Mouse (Mus musculus) spleen, adult 2 months (tissue): ENCODE measurements around the gene Acvr2a. TPM values are rescaled to one million over a fixed set of nuclear protein-coding genes. Genes with fewer than 3 reads are reported as not detected.

Source experiments
- DNase-seq, 2 experiments: peaks; one replicate each; pipeline versions ENCODE4 v3.0.0 to v3.0.0-alpha.2; 2012 to 2021; ENCODE audit warnings: low spot score in 2 of 2, low read depth in 1 of 2
- H3K27ac ChIP-seq: fragments of 200-500 bp; 2 replicates; pipeline ENCODE4 v1.5.1; 2012; ENCODE audit warnings: low read length, inconsistent platforms; ENCODE audit not compliant: insufficient read depth
- H3K27me3 ChIP-seq: fragments of 200-500 bp; 2 replicates; pipeline ENCODE4 v1.6.1; 2012; ENCODE audit warnings: mild to moderate bottlenecking, moderate library complexity, low read length, inconsistent platforms; ENCODE audit not compliant: control insufficient read depth, insufficient read depth
- H3K36me3 ChIP-seq: fragments of 200-500 bp; 2 replicates; pipeline ENCODE4 v1.6.1; 2012; ENCODE audit warnings: mild to moderate bottlenecking, low read length, inconsistent platforms; ENCODE audit not compliant: control insufficient read depth, insufficient read depth
- H3K4me1 ChIP-seq: fragments of 200-500 bp; 2 replicates; pipeline ENCODE4 v1.6.1; 2011; ENCODE audit warnings: inconsistent platforms; ENCODE audit not compliant: control insufficient read depth, insufficient read depth, insufficient read length
- H3K4me3 ChIP-seq: fragments of 200-500 bp; 2 replicates; pipeline ENCODE4 v1.5.1; 2011; ENCODE audit warnings: mild to moderate bottlenecking, inconsistent platforms; ENCODE audit not compliant: insufficient read depth, insufficient read length; ENCODE audit errors: extremely low read depth
- CTCF ChIP-seq: fragments of 200-500 bp; IDR thresholded peaks from 2 replicates; pipeline ENCODE4 v1.5.1; 2011; ENCODE audit warnings: mild to moderate bottlenecking, inconsistent platforms; ENCODE audit not compliant: insufficient read depth, insufficient read length, insufficient replicate concordance; ENCODE audit errors: extremely low read depth
- POLR2A ChIP-seq: fragments of 200-500 bp; IDR thresholded peaks from 2 replicates; pipeline ENCODE4 v1.6.1; 2011; ENCODE audit warnings: low read depth, low read length, inconsistent platforms
- WGBS: fragments of 180-500 bp; shearing (Covaris S2); methylation state at CpG from one replicate; pipeline ENCODE4 v1.1.7; 2018; 5-methylcytosine and 5-hydroxymethylcytosine counted together
- polyA plus RNA-seq: library from polyadenylated mRNA; depleted of rRNA; stranded (reverse); fragments of >200 nt; gene quantifications from 2 replicates; pipeline ENCODE4 v1.2.3, GENCODE M21; 2012; rRNA removed

Gene Acvr2a
- polyA plus RNA-seq, 1 experiment, result 0.75 TPM

GRCm38 (mm10) chr2:48948841-48949584 is 135.1 kb downstream of the Acvr2a start, which contains the start of gene Mbd5:
TSS of gene Mbd5 (plus strand) at chr2:48949508.
- Histone ChIP-seq H3K27me3 (no peaks in the 10 kb centered on the region), H3K27ac (peak within 1 kb of the TSS; percentile 85), H3K4me1 (no peaks in the 10 kb centered on the region), H3K36me3 (no peaks in the 10 kb centered on the region), H3K4me3 (peak within 1 kb of the TSS; percentile 95)
- under 1% methylated on average over 36 of the region's 49 CpGs for WGBS
- peak; percentile 96 to 99 for DNase-seq
- peak; percentile 78 for TF ChIP-seq POLR2A
- no peak for TF ChIP-seq CTCF

DNA sequence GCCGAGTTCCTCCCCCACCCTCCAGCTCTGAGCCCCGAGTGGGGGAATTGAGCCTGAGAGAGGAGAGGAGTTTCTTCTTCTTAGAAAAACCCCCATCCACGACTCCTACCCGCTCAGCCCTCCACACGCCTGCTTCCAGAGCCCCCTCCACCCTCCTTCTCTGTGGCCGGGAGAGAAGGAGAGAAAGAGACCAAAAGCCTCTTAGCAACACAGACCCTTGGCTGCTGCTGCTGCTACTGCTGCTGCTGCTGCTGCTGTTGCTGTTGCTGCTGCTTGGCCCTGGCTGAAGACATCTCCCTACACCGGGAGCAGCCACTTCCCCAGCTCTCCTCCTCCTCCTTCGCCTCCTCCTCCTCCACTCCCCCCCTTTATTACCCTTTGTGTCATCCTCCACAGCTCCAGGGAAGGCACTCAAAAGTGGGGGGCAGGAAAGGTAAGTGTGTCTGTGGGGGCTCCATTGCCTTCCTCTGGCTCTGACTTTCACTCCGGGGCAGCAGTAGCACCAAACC is 135.9 kb downstream of the Acvr2a start:
- 0% methylated on average over 9 of the region's 9 CpGs for WGBS
- peak; percentile 9 to 27 for DNase-seq
- H3K4me3 ChIP-seq, result peak overlapping the region; percentile 90
- H3K36me3 ChIP-seq, result no peaks in the 10 kb centered on the region
- TF ChIP-seq CTCF (no peak), POLR2A (no peak)
- H3K27me3 ChIP-seq, result no peaks in the 10 kb centered on the region
- H3K27ac ChIP-seq, result peak overlapping the region; percentile 73
- H3K4me1 ChIP-seq, result no peaks in the 10 kb centered on the region

DNA sequence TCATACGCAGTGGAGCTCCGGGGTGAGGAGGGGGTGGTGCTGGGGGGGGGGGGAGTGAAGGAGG is 136.2 kb downstream of the Acvr2a start, which contains the start of gene Orc4:
TSS of gene Orc4 (minus strand) at position 26 of the 64 bp plus-strand sequence.
- H3K27ac ChIP-seq, result peak within 1 kb of the TSS; percentile 73
- H3K4me1 ChIP-seq, result no peaks in the 10 kb centered on the region
- WGBS, result 3% methylated on average over 2 of the region's 2 CpGs
- no peaks in the 10 kb centered on the region for H3K27me3 ChIP-seq
- peak within 1 kb of the TSS; percentile 95 for H3K4me3 ChIP-seq
- H3K36me3 ChIP-seq, result no peaks in the 10 kb centered on the region
- no peak for DNase-seq
- TF ChIP-seq POLR2A (no peak), CTCF (no peak)

GRCm38 (mm10) chr2:48950316-48950880 is 136.5 kb downstream of the Acvr2a start:
- no peak for DNase-seq
- 11% methylated on average over 5 of the region's 6 CpGs for whole genome bisulfite sequencing
- no peaks in the 10 kb centered on the region for H3K4me1 ChIP-seq
- H3K27me3 ChIP-seq, result no peaks in the 10 kb centered on the region
- no peaks in the 10 kb centered on the region for H3K36me3 ChIP-seq
- TF ChIP-seq CTCF (no peak), POLR2A (no peak)
- peak overlapping the region; percentile 90 for H3K4me3 ChIP-seq
- no peak overlapping the region for H3K27ac ChIP-seq

Other genes with a start within 250 kb of the Acvr2a start
- gene Mbd5, start 135.4 kb downstream of the Acvr2a start, polyA plus RNA-seq, result 3.1 and 4.1 TPM in 2 replicates
- 3.8 and 4.7 TPM in 2 replicates for gene Orc4, start 136.2 kb downstream of the Acvr2a start, polyA plus RNA-seq